ENCODE assay signal across 16 mouse cellular contexts in genomic region chr16:91001098-91001497, GRCm38 (mm10). TPM values are rescaled to one million over a fixed set of nuclear protein-coding genes. Genes with fewer than 3 reads are reported as not detected.
DNase-seq lines count a peak whose midpoint lies in the region; ATAC-seq and TF ChIP-seq lines count a peak whose summit lies in the region.
"Had no signal": no experiment of that assay in that cellular context is flagged by ENCODE, and none has a peak within 500 bp of the region (broad histone marks: within the 10 kb centered on the region; RNA-seq: fewer than 3 reads in every experiment).

No protein-coding gene starts in this region.

- no peak for ATAC-seq in liver, embryonic 15.5 days (ENCODE audit: insufficient read depth)
- ATAC-seq in liver, embryonic 12.5 days: no peak
- ATAC-seq in monocyte, adult 5-6 weeks (replicated peaks; ENCODE audit: insufficient number of reproducible peaks, low FRiP score, low TSS enrichment, poor library complexity, severe bottlenecking): peak; percentile 84
- no peak for ATAC-seq in midbrain, postnatal 0 days (ENCODE audit: low FRiP score)

- 47% methylated on average over 2 of the region's 2 CpGs for WGBS in liver, embryonic 15.5 days (ENCODE audit: insufficient replicate concordance)
- 52% methylated on average over 2 of the region's 2 CpGs for WGBS in liver, embryonic 12.5 days (ENCODE audit: insufficient replicate concordance)
- 87% methylated on average over 2 of the region's 2 CpGs for WGBS in midbrain, postnatal 0 days

- peaks cover 20% of the 10 kb centered on the region for H3K4me1 ChIP-seq in liver, embryonic 15.5 days (replicated peaks)
- peaks cover 29% of the 10 kb centered on the region for H3K4me1 ChIP-seq in liver, embryonic 12.5 days
- peaks cover 9 to 21% of the 10 kb centered on the region in 2 experiments for H3K4me1 ChIP-seq in MEL (ENCODE audit: control insufficient read depth in 1 of 2, insufficient read depth in 2 of 2, low read length in 2 of 2)
- H3K4me1 ChIP-seq in brown adipose tissue, adult 24 weeks (ENCODE audit: control insufficient read depth, insufficient read depth, insufficient read length, low read length): peaks cover 6% of the 10 kb centered on the region
- H3K4me1 ChIP-seq in midbrain, postnatal 0 days (ENCODE audit: insufficient read depth, low read length): no peaks in the 10 kb centered on the region

- peaks cover 5% of the 10 kb centered on the region; the same call in 1 of the 2 replicates for H3K79me2 ChIP-seq in MEL (ENCODE audit: control insufficient read depth, insufficient read depth, low read length, poor library complexity)

- DNase-seq in MEL (ENCODE audit: low read depth, low spot score): peak; percentile 39
- no peak for DNase-seq in midbrain, postnatal 0 days (ENCODE audit: low spot score)
- no peak for DNase-seq in gastrocnemius, postnatal 10 days
- DNase-seq: adrenal gland, postnatal 36 days; cerebellum, postnatal 10 days; gastrocnemius, postnatal 25 days; kidney, adult 9 months; kidney, postnatal 25 days; lung, postnatal 4 days; thymus, postnatal 25 days had no signal

- no peak overlapping the region for H3K9ac ChIP-seq in liver, embryonic 15.5 days
- H3K9ac ChIP-seq in liver, embryonic 12.5 days: no peak overlapping the region
- no peak overlapping the region for H3K9ac ChIP-seq in MEL (ENCODE audit: control insufficient read depth, low read depth, low read length, poor library complexity, severe bottlenecking)
- H3K9ac ChIP-seq in midbrain, postnatal 0 days (replicated peaks; ENCODE audit: low read length, poor library complexity, severe bottlenecking): no peak overlapping the region
- H3K9ac ChIP-seq: midbrain, embryonic 12.5 days; neural tube, embryonic 13.5 days had no signal

- no peak overlapping the region for H3K4me3 ChIP-seq in liver, embryonic 15.5 days (replicated peaks)
- no peak overlapping the region for H3K4me3 ChIP-seq in liver, embryonic 12.5 days
- H3K4me3 ChIP-seq in MEL (ENCODE audit: control insufficient read depth in 1 of 2, insufficient read depth in 1 of 2, low read depth in 2 of 2, low read length in 2 of 2): no peak overlapping the region
- no peak overlapping the region for H3K4me3 ChIP-seq in brown adipose tissue, adult 24 weeks (ENCODE audit: insufficient read depth, low read depth, low read length)
- H3K4me3 ChIP-seq in midbrain, postnatal 0 days (ENCODE audit: low read depth, low read length): no peak overlapping the region
- H3K4me3 ChIP-seq: midbrain, embryonic 12.5 days; neural tube, embryonic 13.5 days had no signal

- TF ChIP-seq POLR2A in MEL (IDR thresholded peaks at IDR 0.05; ENCODE audit: control insufficient read depth in 1 of 2, insufficient read depth in 1 of 2, low read depth in 1 of 2, low read length in 2 of 2, poor library complexity in 1 of 2): no peak

- TF ChIP-seq RAD21 in MEL (IDR thresholded peaks at IDR 0.05; ENCODE audit: low read depth, low read length): no peak

- 0 out of 2 replicates have a peak overlapping the region, but pooled peaks have one; percentile 9 for H3K27ac ChIP-seq in liver, embryonic 15.5 days (replicated peaks)
- H3K27ac ChIP-seq in liver, embryonic 12.5 days: no peak overlapping the region
- no peak overlapping the region for H3K27ac ChIP-seq in MEL (ENCODE audit: control insufficient read depth, low read depth, low read length)
- peak overlapping the region; percentile 23; the same call in 1 of the 2 replicates for H3K27ac ChIP-seq in brown adipose tissue, adult 24 weeks (replicated peaks; ENCODE audit: low read depth, low read length)
- H3K27ac ChIP-seq in midbrain, postnatal 0 days (ENCODE audit: low read depth, low read length): no peak overlapping the region
- H3K27ac ChIP-seq: midbrain, embryonic 12.5 days; neural tube, embryonic 13.5 days had no signal

- peaks cover 7% of the 10 kb centered on the region for H3K36me3 ChIP-seq in liver, embryonic 15.5 days (replicated peaks)
- H3K36me3 ChIP-seq in liver, embryonic 12.5 days: peaks cover 14% of the 10 kb centered on the region
- H3K36me3 ChIP-seq in MEL (ENCODE audit: control insufficient read depth in 1 of 2, insufficient read depth in 2 of 2, low read length in 2 of 2): peaks cover 0 to 4% of the 10 kb centered on the region in 2 experiments; a peak in 2 of 4 replicates
- H3K36me3 ChIP-seq in midbrain, postnatal 0 days (ENCODE audit: insufficient read depth, low read length): 0 out of 2 replicates have a peak, but pooled peaks cover 4% of the 10 kb centered on the region

- TF ChIP-seq CTCF in MEL (IDR thresholded peaks at IDR 0.05 in 2 of 3, conservative IDR thresholded peaks at IDR 0.05 in 1 of 3; ENCODE audit: control insufficient read depth in 1 of 3, insufficient read depth in 1 of 3, low read depth in 2 of 3, low read length in 3 of 3, poor library complexity in 1 of 3, severe bottlenecking in 1 of 3): no peak
- no peak for TF ChIP-seq CTCF in midbrain, postnatal 0 days (IDR thresholded peaks at IDR 0.05)

- no peaks in the 10 kb centered on the region for H3K9me3 ChIP-seq in liver, embryonic 15.5 days (replicated peaks)
- no peaks in the 10 kb centered on the region for H3K9me3 ChIP-seq in liver, embryonic 12.5 days (replicated peaks)
- no peaks in the 10 kb centered on the region for H3K9me3 ChIP-seq in MEL (replicated peaks; ENCODE audit: insufficient read depth, low read length)
- H3K9me3 ChIP-seq in midbrain, postnatal 0 days (ENCODE audit: low read length): no peaks in the 10 kb centered on the region
- H3K9me3 ChIP-seq: midbrain, embryonic 12.5 days; neural tube, embryonic 13.5 days had no signal

- H3K27me3 ChIP-seq in liver, embryonic 15.5 days: no peaks in the 10 kb centered on the region
- H3K27me3 ChIP-seq in liver, embryonic 12.5 days (replicated peaks): no peaks in the 10 kb centered on the region
- no peaks in the 10 kb centered on the region for H3K27me3 ChIP-seq in MEL (ENCODE audit: control insufficient read depth in 1 of 2, insufficient read depth in 2 of 2, low read length in 2 of 2)
- no peaks in the 10 kb centered on the region for H3K27me3 ChIP-seq in midbrain, postnatal 0 days (ENCODE audit: insufficient read depth, low read length)
- H3K27me3 ChIP-seq: midbrain, embryonic 12.5 days; neural tube, embryonic 13.5 days had no signal

- no peak overlapping the region for H3K4me2 ChIP-seq in liver, embryonic 15.5 days
- H3K4me2 ChIP-seq in liver, embryonic 12.5 days: no peak overlapping the region
- no peak overlapping the region for H3K4me2 ChIP-seq in midbrain, postnatal 0 days (ENCODE audit: low read depth, low read length, poor library complexity, severe bottlenecking)
- H3K4me2 ChIP-seq: midbrain, embryonic 12.5 days; neural tube, embryonic 13.5 days had no signal

- no peak for TF ChIP-seq EP300 in MEL (IDR thresholded peaks at IDR 0.05; ENCODE audit: low read depth in 1 of 2, low read length in 2 of 2)

TF ChIP-seq in MEL, 35 proteins besides CTCF, POLR2A, EP300 and RAD21:
- TF ChIP-seq MEF2A (IDR thresholded peaks at IDR 0.05; ENCODE audit: extremely low read depth, insufficient replicate concordance, low read depth, low read length, poor library complexity, severe bottlenecking) (no peak), ZMIZ1 (IDR thresholded peaks at IDR 0.05; ENCODE audit: low read depth, low read length) (no peak), CHD1 (IDR thresholded peaks at IDR 0.05; ENCODE audit: low read depth, low read length) (no peak), MXI1 (IDR thresholded peaks at IDR 0.05; ENCODE audit: low read depth, low read length) (no peak), HCFC1 (IDR thresholded peaks at IDR 0.05; ENCODE audit: low read depth, low read length) (no peak), JUND (IDR thresholded peaks at IDR 0.05; ENCODE audit: low read depth, low read length) (no peak), BHLHE40 (IDR thresholded peaks at IDR 0.05; ENCODE audit: borderline replicate concordance, low read depth, low read length) (no peak), MAFK (IDR thresholded peaks at IDR 0.05; ENCODE audit: borderline replicate concordance, low read depth, low read length) (no peak), MYC (IDR thresholded peaks at IDR 0.05; ENCODE audit: low read depth, low read length) (no peak)

RNA-seq across cellular contexts. Expression of gene Synj1, which starts 10.0 kb away (rescaled TPM):
- 19.5 and 20.6 TPM in 2 replicates for polyA plus RNA-seq in liver, embryonic 15.5 days (2015; fragmentation: Nextera tagmentation; extraction: Ambion mirVana)
- 19.8 and 20.5 TPM in 2 replicates for polyA plus RNA-seq in liver, embryonic 12.5 days (2016; fragmentation: Nextera tagmentation; extraction: Ambion mirVana)
- 5.0 and 8.8 TPM in 2 replicates for total RNA-seq in MEL (2012; rRNA removed)
- 10 to 100 TPM in 1 of 2 experiments, not detected in 1; 34.5 TPM for polyA plus RNA-seq in MEL (2012; ENCODE audit: insufficient read depth in 1 of 2, insufficient read length in 2 of 2, low read depth in 1 of 2, low replicate concordance in 2 of 2, missing spikeins in 1 of 2)
- polyA plus RNA-seq in brown adipose tissue, adult 24 weeks (2012; ENCODE audit: insufficient read depth, insufficient read length, missing spikeins): 9.6 and 11.7 TPM in 2 replicates
- total RNA-seq in monocyte, adult 5-6 weeks (2017): 46.1 to 103 TPM (median 74.0 TPM) in 3 replicates
- total RNA-seq in midbrain, postnatal 0 days (2014; rRNA removed): 66.4 and 88.7 TPM in 2 replicates
- 50.9 and 55.4 TPM in 2 replicates for polyA plus RNA-seq in midbrain, postnatal 0 days (2015; fragmentation: Nextera tagmentation; extraction: Ambion mirVana)
- total RNA-seq in gastrocnemius, postnatal 10 days (2021): 10 to 100 TPM; 14.6 TPM

RNA-seq across cellular contexts. Expression of gene Paxbp1, which starts 43.2 kb away (rescaled TPM):
- 16.3 and 17.0 TPM in 2 replicates for polyA plus RNA-seq in liver, embryonic 15.5 days (2015; fragmentation: Nextera tagmentation; extraction: Ambion mirVana)
- polyA plus RNA-seq in liver, embryonic 12.5 days (2016; fragmentation: Nextera tagmentation; extraction: Ambion mirVana): 32.8 and 33.8 TPM in 2 replicates
- total RNA-seq in MEL (2012; rRNA removed): 23.8 and 26.3 TPM in 2 replicates
- 10 to 100 TPM in 1 of 2 experiments, not detected in 1; 49.6 TPM for polyA plus RNA-seq in MEL (2012; ENCODE audit: insufficient read depth in 1 of 2, insufficient read length in 2 of 2, low read depth in 1 of 2, low replicate concordance in 2 of 2, missing spikeins in 1 of 2)
- 13.5 and 24.4 TPM in 2 replicates for polyA plus RNA-seq in brown adipose tissue, adult 24 weeks (2012; ENCODE audit: insufficient read depth, insufficient read length, missing spikeins)
- total RNA-seq in monocyte, adult 5-6 weeks (2017): 135 to 183 TPM (median 160 TPM) in 3 replicates
- total RNA-seq in midbrain, postnatal 0 days (2014; rRNA removed): 54.0 and 86.2 TPM in 2 replicates
- polyA plus RNA-seq in midbrain, postnatal 0 days (2015; fragmentation: Nextera tagmentation; extraction: Ambion mirVana): 19.8 and 27.1 TPM in 2 replicates
- 10 to 100 TPM; 12.8 to 26.2 TPM for total RNA-seq in gastrocnemius, postnatal 10 days (2021)

Comparison
In these comparisons a context has a peak if more than half of its experiments do, and no peak if none do; other contexts are left out.
1. H3K27ac ChIP-seq: peak in liver, embryonic 15.5 days (single experiment) and brown adipose tissue, adult 24 weeks (single experiment); none in liver, embryonic 12.5 days (single experiment), MEL (single experiment) and midbrain, postnatal 0 days (single experiment).